Mouse (Mus musculus): ENCODE results near the gene Aco2.
A peak's percentile ranks its signal among the peaks of the same experiment; 100 is the strongest.

The Aco2 gene

GRCm38 (mm10) chr15:81846755-81847154, 25.4 kb upstream of the Aco2 start:
- DNase-seq = no peak

GRCm38 (mm10) chr15:81847161-81847560, 24.9 kb upstream of the Aco2 start:
- no peak for DNase-seq

GRCm38 (mm10) chr15:81847861-81848260, 24.2 kb upstream of the Aco2 start:
- DNase-seq = no peak

GRCm38 (mm10) chr15:81848301-81848700, 23.8 kb upstream of the Aco2 start:
- no peak for DNase-seq

- DNase-seq = no peak
Observed at GRCm38 (mm10) chr15:81849104-81849503, 23.0 kb upstream of the Aco2 start.

- no peak for DNase-seq
Observed at GRCm38 (mm10) chr15:81850718-81851117, 21.4 kb upstream of the Aco2 start.

GRCm38 (mm10) chr15:81851375-81851774, 20.7 kb upstream of the Aco2 start:
- DNase-seq = no peak

- DNase-seq = no peak
Observed at GRCm38 (mm10) chr15:81852411-81853000, 19.6 kb upstream of the Aco2 start.

GRCm38 (mm10) chr15:81853081-81853480, 19.0 kb upstream of the Aco2 start:
- no peak for DNase-seq

- DNase-seq = peak; percentile 84
Observed at GRCm38 (mm10) chr15:81856030-81856790, 15.9 kb upstream of the Aco2 start.

GRCm38 (mm10) chr15:81856938-81857723, 15.0 kb upstream of the Aco2 start:
- DNase-seq = no peak

- no peak for DNase-seq
Observed at GRCm38 (mm10) chr15:81857724-81858116, 14.4 kb upstream of the Aco2 start.

GRCm38 (mm10) chr15:81858138-81858516, 14.0 kb upstream of the Aco2 start:
- DNase-seq = peak; percentile 92

- peak; percentile 73 for DNase-seq
Observed at GRCm38 (mm10) chr15:81858517-81859329, 13.4 kb upstream of the Aco2 start, which contains the start of gene Tob2. TSS of gene Tob2 (minus strand) at chr15:81858796.

- DNase-seq = peak; percentile 80
Observed at GRCm38 (mm10) chr15:81859330-81860255, 12.5 kb upstream of the Aco2 start.

- DNase-seq = no peak
Observed at GRCm38 (mm10) chr15:81860471-81861135, 11.5 kb upstream of the Aco2 start.

- no peak for DNase-seq
Observed at GRCm38 (mm10) chr15:81864238-81864637, 7.9 kb upstream of the Aco2 start.

GRCm38 (mm10) chr15:81869985-81870384, 2.1 kb upstream of the Aco2 start:
- DNase-seq = no peak

- peak; percentile 86 for DNase-seq
Observed at GRCm38 (mm10) chr15:81871604-81872261, 376 bp upstream of the Aco2 start, which contains the start of gene Phf5a. TSS of gene Phf5a (minus strand) at chr15:81871911.

Measured in right cerebral cortex, postnatal 25 days (tissue).